Mouse (Mus musculus): ENCODE data around the gene Slc2a8.
A peak's percentile ranks its signal among the peaks of the same experiment; 100 is the strongest.
"Not testable (repeated sequence)": the region's sequence is repeated elsewhere in the genome, so short reads cannot be mapped to it uniquely, and the experiment has no call there.

Slc2a8 gene

GRCm38 (mm10) chr2:32981725-32982271, at the start of gene Slc2a8:
Gene Slc2a8, minus strand, starts transcription at chr2:32982083.
- DNase-seq: peak; percentile 90

GRCm38 (mm10) chr2:33025040-33025439, 43.2 kb upstream of the Slc2a8 start:
- no peak for DNase-seq

- no peak for DNase-seq
Observed at GRCm38 (mm10) chr2:33024564-33024963, 42.7 kb upstream of the Slc2a8 start.

DNA sequence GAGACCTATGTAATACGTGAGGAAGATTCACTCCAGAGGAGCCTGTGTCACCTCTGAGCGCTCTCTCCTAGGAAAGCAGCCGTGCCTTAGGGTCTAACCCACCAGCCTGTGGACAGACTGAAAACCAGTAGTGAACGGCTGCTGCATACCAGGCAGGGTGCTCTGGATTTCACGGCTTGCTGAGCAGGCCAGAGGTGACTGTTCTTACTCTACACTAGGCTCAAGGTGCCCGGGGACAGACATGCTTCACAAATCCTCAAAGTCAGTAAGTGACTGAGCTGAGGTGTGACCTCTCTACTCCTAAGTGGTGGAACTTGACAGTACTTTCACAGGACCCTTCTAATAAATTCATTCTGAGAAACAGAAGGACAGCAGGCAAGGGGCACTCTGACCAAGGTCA, 41.0 kb upstream of the Slc2a8 start:
- no peak for DNase-seq

DNA sequence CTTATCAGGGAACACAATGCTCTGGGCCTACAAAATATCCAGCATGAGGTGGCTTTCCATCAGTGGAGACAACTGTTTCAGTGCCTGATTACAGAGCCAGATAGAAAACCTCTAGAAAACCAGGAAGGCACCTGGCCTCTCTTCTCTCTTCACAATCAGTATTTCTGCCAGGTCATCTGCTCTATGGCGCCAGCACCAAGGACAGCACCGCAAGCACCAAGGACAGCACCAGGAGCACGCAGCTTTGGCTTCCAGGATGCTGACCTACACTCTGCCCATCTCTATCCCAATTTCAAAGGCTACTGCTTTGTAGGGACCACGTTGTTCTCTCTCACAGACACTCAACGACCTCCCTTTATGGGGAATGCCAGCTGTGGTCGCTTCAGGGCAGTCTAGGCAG, 36.1 kb upstream of the Slc2a8 start:
- no peak for DNase-seq

DNA sequence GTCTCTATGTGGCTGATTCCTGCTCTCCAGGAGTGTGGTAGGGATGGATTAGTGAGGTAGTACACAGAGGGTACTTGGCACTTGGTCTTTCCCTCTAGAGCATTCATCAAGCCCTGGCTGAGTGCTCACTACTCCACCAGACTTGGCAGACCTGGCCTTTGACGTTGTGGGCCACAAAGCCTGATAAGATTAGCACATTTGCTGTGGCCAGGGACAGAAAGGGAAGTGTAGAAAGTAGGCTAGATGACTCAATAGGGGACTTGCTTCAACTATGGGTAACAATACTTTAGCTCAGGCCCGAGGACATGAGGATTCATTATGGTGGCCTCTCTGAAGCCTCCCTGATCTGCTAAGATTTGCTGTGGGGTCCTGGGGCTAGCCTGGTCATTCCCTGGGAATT, 35.3 kb upstream of the Slc2a8 start:
- no peak for DNase-seq

DNA sequence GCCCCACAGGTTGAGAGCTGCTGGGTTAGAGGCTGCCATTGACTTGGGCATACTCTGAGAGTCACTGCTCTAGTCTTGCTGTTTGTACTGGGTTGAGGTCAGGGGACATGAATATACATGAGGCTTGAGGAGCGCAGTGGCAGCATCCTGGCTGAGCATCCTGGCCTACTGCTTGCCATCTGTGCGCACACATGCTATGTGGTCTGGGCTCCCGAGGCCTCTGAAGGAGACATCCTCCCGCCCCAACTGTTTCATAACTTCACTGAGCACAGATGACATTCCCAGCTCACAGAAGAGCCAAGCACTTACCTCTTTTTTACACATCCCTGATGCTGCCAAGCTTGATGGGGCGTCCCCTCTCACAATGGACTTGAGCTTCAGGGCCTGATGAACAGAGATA, 33.0 kb upstream of the Slc2a8 start:
- peak; percentile 92 for DNase-seq

DNA sequence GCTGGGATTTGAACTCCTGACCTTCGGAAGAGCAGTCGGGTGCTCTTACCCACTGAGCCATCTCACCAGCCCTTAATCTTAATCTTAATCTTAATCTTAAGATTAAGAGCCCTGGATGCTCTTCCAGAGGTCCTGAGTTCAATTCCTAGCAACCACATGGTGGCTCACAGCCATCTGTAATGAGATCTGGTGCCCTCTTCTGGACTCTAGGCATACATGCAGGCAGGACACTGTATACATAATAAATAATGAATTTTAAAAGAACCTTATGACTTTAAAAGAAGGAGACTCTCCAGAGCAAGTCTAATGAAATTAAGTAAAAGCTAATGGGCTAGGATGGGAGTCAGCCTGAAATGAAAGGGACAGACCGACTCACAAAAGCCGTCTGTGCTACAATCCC, 27.2 kb upstream of the Slc2a8 start:
- DNase-seq: not testable (repeated sequence)

GRCm38 (mm10) chr2:33005041-33005440, 23.2 kb upstream of the Slc2a8 start:
- DNase-seq: peak; percentile 70

- DNase-seq: no peak
Observed at GRCm38 (mm10) chr2:33002144-33002543, 20.3 kb upstream of the Slc2a8 start.

- no peak for DNase-seq
Observed at GRCm38 (mm10) chr2:32999752-33000151, 17.9 kb upstream of the Slc2a8 start.

- no peak for DNase-seq
Observed at GRCm38 (mm10) chr2:32997792-32998191, 15.9 kb upstream of the Slc2a8 start.

- DNase-seq: no peak
Observed at GRCm38 (mm10) chr2:32997081-32997480, 15.2 kb upstream of the Slc2a8 start.

GRCm38 (mm10) chr2:32992130-32992529, 10.2 kb upstream of the Slc2a8 start:
- DNase-seq: no peak

DNA sequence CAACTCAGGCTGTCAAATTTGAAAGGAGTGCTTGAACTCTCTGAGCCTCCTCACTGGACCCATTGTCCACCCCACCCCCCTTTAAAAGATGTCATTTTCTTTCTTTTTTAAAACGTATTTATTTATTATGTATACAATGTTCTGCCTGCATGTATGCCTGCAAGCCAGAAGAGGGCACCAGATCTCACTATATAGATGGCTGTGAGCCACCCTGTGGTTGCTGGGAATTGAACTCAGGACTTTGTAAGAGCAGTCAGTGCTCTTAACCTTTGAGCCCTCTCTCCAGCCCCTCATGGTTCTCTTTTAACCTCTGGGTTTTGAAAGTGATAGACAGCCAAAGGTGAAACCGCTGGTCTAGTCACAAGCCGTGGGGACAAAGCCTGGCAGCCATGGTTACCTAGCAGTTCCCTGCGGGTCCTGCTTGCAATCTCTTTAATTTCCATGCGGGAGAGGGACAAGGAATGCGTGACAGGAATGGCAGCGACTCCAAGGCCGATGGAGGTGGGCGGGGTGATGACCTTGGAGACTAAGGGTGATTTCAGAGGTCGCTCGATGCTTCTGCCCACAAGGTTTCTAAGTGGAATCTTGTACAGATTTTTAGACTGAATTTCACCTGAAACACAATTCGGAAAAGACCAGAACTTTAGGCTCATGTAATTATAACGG, 8.4 kb upstream of the Slc2a8 start:
- no peak for DNase-seq

- no peak for DNase-seq
Observed at GRCm38 (mm10) chr2:32989376-32989775, 7.5 kb upstream of the Slc2a8 start.

- no peak for DNase-seq
Observed at GRCm38 (mm10) chr2:32985844-32986243, 4.0 kb upstream of the Slc2a8 start.

DNA sequence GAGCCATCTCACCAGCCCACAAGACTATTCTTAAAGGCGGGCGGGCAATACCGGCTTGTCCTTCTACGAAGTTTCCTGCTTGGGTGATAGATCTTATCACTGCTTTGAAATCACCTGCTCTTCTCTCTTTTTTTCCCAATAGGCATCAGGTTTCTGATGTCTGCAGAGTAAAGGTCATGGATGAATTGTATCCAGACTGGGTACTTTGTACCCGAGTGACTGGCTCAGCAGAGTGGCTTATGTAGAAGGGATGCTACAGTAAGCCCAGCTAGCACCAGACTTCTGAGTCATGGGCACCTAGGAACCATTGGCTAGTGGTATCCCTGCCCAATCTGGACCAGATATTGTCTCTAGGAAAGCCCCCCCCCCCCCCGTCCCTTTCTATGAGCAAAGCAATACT, 1.7 kb upstream of the Slc2a8 start:
- no peak for DNase-seq

DNA sequence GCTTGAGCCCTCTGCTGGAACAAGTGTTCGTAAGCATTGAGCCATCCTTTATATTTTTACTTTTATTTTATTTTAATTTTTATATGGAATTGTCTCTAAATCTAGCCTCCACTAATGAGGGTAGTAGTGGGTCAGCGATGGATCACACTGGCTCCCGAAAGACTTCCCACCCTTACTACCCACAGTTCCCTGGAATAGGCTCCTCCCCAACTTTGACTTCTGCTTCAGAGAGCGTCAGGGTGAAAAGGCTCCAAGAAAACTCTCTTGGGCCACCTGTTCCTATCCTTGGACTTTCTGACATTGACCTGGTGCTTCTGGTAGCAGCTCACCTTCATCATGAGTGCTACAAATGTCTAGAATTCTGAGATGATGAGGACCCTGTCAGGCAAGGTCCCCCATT, 817 bp upstream of the Slc2a8 start:
- no peak for DNase-seq

- no peak for DNase-seq
Observed at GRCm38 (mm10) chr2:32981281-32981680, 602 bp downstream of the Slc2a8 start.

GRCm38 (mm10) chr2:32979675-32980074, 2.2 kb downstream of the Slc2a8 start:
- DNase-seq: no peak

DNA sequence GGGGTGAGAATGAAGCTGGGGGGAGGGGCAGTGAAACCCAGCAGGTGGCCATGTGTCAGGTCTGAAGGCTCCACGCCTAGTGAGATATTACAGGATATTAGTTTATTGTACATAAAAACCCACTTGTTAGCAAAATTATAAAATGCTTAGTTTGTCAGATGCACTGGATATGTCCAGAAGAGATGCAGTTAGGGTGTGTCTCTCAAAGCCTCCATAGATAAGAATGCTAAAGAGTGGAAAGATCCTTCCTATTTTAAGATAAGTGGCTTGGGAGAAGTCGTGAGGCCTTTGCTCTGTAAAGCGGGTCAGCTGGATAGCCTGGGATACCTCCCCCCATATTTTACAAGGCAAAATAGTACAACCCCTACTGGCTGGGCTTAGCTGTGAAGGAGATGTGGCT, 3.2 kb downstream of the Slc2a8 start:
- DNase-seq: no peak

GRCm38 (mm10) chr2:32977114-32977513, 4.8 kb downstream of the Slc2a8 start:
- DNase-seq: no peak

GRCm38 (mm10) chr2:32974216-32974615, 7.7 kb downstream of the Slc2a8 start:
- DNase-seq: no peak

- DNase-seq: peak; percentile 55
Observed at GRCm38 (mm10) chr2:32971235-32971634, 10.6 kb downstream of the Slc2a8 start.

Data from cerebellum, adult 11 months (tissue).